Mouse (Mus musculus): ENCODE measurements around the gene Mre11a.

- TF ChIP-seq CTCF (conservative IDR thresholded peaks at IDR 0.05; ENCODE audit: insufficient read depth, insufficient read length, low read depth, low read length) (no peak), POLR2A (IDR thresholded peaks at IDR 0.05; ENCODE audit: low read depth, low read length) (no peak)
Measured at GRCm38 (mm10) chr9:14824840-14825239, 40.4 kb downstream of the Mre11a start.
